Mouse (Mus musculus) intestine, embryonic 14.5 days (tissue): Measurements from ENCODE around the gene Gm853. TPM values are rescaled to one million over a fixed set of nuclear protein-coding genes. Genes with fewer than 3 reads are reported as not detected.
A peak's percentile ranks its signal among the peaks of the same experiment; 100 is the strongest.

ENCODE experiments used
- ATAC-seq: fragments of 200-750 bp; cut with Nextera tagmentation; replicated peaks from 2 replicates; pipeline ENCODE4 v1.8.0; 2017; ENCODE audit warnings: low read depth, moderate number of reproducible peaks, moderate TSS enrichment, moderate library complexity; ENCODE audit not compliant: low FRiP score, low TSS enrichment
- DNase-seq: peaks from one replicate; pipeline ENCODE4 v3.0.0-alpha.2; 2018; ENCODE audit warnings: low spot score
- H3K27ac ChIP-seq: fragments of 300-500 bp; sonication (generic); 2 replicates; pipeline ENCODE4 v1.5.1; 2014; ENCODE audit warnings: low read depth, mild to moderate bottlenecking, control low read depth
- H3K27me3 ChIP-seq: fragments of 300-500 bp; sonication (generic); replicated peaks from 2 replicates; pipeline ENCODE4 v1.6.1; 2014; ENCODE audit warnings: low read length, control low read depth; ENCODE audit not compliant: control insufficient read depth, insufficient read depth
- H3K36me3 ChIP-seq: fragments of 300-500 bp; sonication (generic); 2 replicates; pipeline ENCODE4 v1.6.1; 2014; ENCODE audit warnings: low read length, control low read depth; ENCODE audit not compliant: control insufficient read depth, insufficient read depth
- H3K4me1 ChIP-seq: fragments of 300-500 bp; sonication (generic); replicated peaks from 2 replicates; pipeline ENCODE4 v1.6.1; 2014; ENCODE audit warnings: low read length, control low read depth, mixed read lengths; ENCODE audit not compliant: control insufficient read depth, insufficient read depth
- H3K4me2 ChIP-seq: fragments of 300-500 bp; sonication (generic); 2 replicates; pipeline ENCODE4 v1.6.1; 2014; ENCODE audit warnings: low read length
- H3K4me3 ChIP-seq: fragments of 300-500 bp; sonication (generic); 2 replicates; pipeline ENCODE4 v1.5.1; 2014; ENCODE audit warnings: low read depth, low read length, control low read depth, mixed read lengths
- H3K9ac ChIP-seq: fragments of 300-500 bp; sonication (generic); 2 replicates; pipeline ENCODE4 v1.6.1; 2014; ENCODE audit warnings: mild to moderate bottlenecking, low read length
- H3K9me3 ChIP-seq: fragments of 300-500 bp; sonication (generic); 2 replicates; pipeline ENCODE4 v1.6.1; 2016; ENCODE audit warnings: low read length, control low read depth; ENCODE audit not compliant: control insufficient read depth
- WGBS: fragments of 180-500 bp; shearing (Covaris S2); extraction: QIAGEN DNeasy Blood & Tissue Kit; methylation state at CpG from one replicate; pipeline ENCODE4 v1.1.7; 2014; 5-methylcytosine and 5-hydroxymethylcytosine counted together
- polyA plus RNA-seq: library from polyadenylated mRNA; unstranded; fragments of >200 nt; fragmentation: Nextera tagmentation; extraction: Ambion mirVana; gene quantifications from 2 replicates; pipeline ENCODE4 v1.2.1, GENCODE M21; 2014

The Gm853 gene
- polyA plus RNA-seq = not detected in 2 replicates

- Histone ChIP-seq H3K27ac (no peak within 1 kb of the TSS), H3K9ac (no peak within 1 kb of the TSS), H3K4me3 (no peak within 1 kb of the TSS), H3K27me3 (no peaks in the 10 kb centered on the region), H3K4me1 (no peaks in the 10 kb centered on the region), H3K36me3 (no peaks in the 10 kb centered on the region), H3K4me2 (no peak within 1 kb of the TSS), H3K9me3 (no peaks in the 10 kb centered on the region)
- DNase-seq (no peak), ATAC-seq (no peak)
- 55% methylated on average over 4 of the region's 4 CpGs for WGBS
Measured at GRCm38 (mm10) chr4:130222179-130222578, at the start of gene Gm853. TSS of gene Gm853 (minus strand) at chr4:130222401.

- Histone ChIP-seq H3K9me3 (no peaks in the 10 kb centered on the region), H3K36me3 (no peaks in the 10 kb centered on the region), H3K27ac (no peak overlapping the region), H3K27me3 (peaks cover 19% of the 10 kb centered on the region), H3K9ac (no peak overlapping the region), H3K4me3 (no peak overlapping the region), H3K4me1 (peaks cover 8% of the 10 kb centered on the region; the same call in 1 of the 2 replicates), H3K4me2 (no peak overlapping the region)
- ATAC-seq (no peak), DNase-seq (no peak)
- 81% methylated on average over 6 of the region's 6 CpGs for WGBS
Measured at GRCm38 (mm10) chr4:130270611-130271347, 48.6 kb upstream of the Gm853 start.

GRCm38 (mm10) chr4:130270089-130270488 lies 47.9 kb upstream of the Gm853 start:
- H3K4me3 ChIP-seq = no peak overlapping the region
- H3K9me3 ChIP-seq = no peaks in the 10 kb centered on the region
- peaks cover 8% of the 10 kb centered on the region; the same call in 1 of the 2 replicates for H3K4me1 ChIP-seq
- no peaks in the 10 kb centered on the region for H3K36me3 ChIP-seq
- no peak for DNase-seq
- no peak for ATAC-seq
- H3K4me2 ChIP-seq = no peak overlapping the region
- H3K9ac ChIP-seq = no peak overlapping the region
- no peak overlapping the region for H3K27ac ChIP-seq
- 82% methylated on average over 8 of the region's 8 CpGs for WGBS
- H3K27me3 ChIP-seq = peaks cover 16% of the 10 kb centered on the region; the same call in 1 of the 2 replicates

DNA sequence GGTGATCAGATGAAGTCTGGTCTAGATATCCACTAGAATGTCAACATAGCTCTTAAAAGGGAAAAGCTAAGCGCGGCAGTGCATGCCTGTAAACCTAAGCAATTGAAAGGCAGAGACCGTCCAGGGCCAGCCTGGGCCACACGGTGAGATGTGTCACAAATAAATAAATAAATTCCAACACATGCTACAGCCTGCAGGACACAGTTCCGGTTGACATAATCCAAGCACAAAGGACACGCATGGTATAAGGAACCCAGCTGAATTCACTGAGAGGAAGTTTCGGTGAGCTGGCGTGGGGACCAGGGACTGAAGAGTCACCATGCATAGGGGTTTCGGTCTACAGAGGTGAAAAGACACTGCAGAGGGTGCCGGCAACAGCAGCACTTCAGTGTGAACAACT lies 46.5 kb upstream of the Gm853 start:
- H3K36me3 ChIP-seq = no peaks in the 10 kb centered on the region
- ATAC-seq (no peak), DNase-seq (no peak)
- no peak overlapping the region for H3K4me2 ChIP-seq
- H3K9ac ChIP-seq = no peak overlapping the region
- no peak overlapping the region for H3K4me3 ChIP-seq
- peaks cover 7% of the 10 kb centered on the region; the same call in 1 of the 2 replicates for H3K4me1 ChIP-seq
- H3K9me3 ChIP-seq = no peaks in the 10 kb centered on the region
- no peak overlapping the region for H3K27ac ChIP-seq
- H3K27me3 ChIP-seq = 0 out of 2 replicates have a peak, but pooled peaks cover 6% of the 10 kb centered on the region
- 84% methylated on average over 10 of the region's 10 CpGs for WGBS

- no peaks in the 10 kb centered on the region for H3K36me3 ChIP-seq
- WGBS = 69% methylated on average over 7 of the region's 7 CpGs
- 0 out of 2 replicates have a peak, but pooled peaks cover 5% of the 10 kb centered on the region for H3K4me1 ChIP-seq
- H3K4me3 ChIP-seq = no peak overlapping the region
- H3K9me3 ChIP-seq = no peaks in the 10 kb centered on the region
- ATAC-seq (0 out of 2 replicates have a peak, but pooled peaks have one; percentile 7), DNase-seq (no peak)
- H3K4me2 ChIP-seq = 0 out of 2 replicates have a peak overlapping the region, but pooled peaks have one; percentile 25
- H3K27me3 ChIP-seq = no peaks in the 10 kb centered on the region
- no peak overlapping the region for H3K9ac ChIP-seq
- H3K27ac ChIP-seq = no peak overlapping the region
Measured at GRCm38 (mm10) chr4:130267069-130267468, 44.9 kb upstream of the Gm853 start.

- Histone ChIP-seq H3K27ac (no peak overlapping the region), H3K4me2 (peak overlapping the region; percentile 25), H3K9ac (no peak overlapping the region), H3K4me3 (no peak overlapping the region), H3K9me3 (no peaks in the 10 kb centered on the region), H3K36me3 (no peaks in the 10 kb centered on the region), H3K4me1 (0 out of 2 replicates have a peak, but pooled peaks cover 5% of the 10 kb centered on the region), H3K27me3 (no peaks in the 10 kb centered on the region)
- ATAC-seq (no peak), DNase-seq (no peak)
- 52% methylated on average over 9 of the region's 9 CpGs for WGBS
Measured at GRCm38 (mm10) chr4:130266601-130267000, 44.4 kb upstream of the Gm853 start.

DNA sequence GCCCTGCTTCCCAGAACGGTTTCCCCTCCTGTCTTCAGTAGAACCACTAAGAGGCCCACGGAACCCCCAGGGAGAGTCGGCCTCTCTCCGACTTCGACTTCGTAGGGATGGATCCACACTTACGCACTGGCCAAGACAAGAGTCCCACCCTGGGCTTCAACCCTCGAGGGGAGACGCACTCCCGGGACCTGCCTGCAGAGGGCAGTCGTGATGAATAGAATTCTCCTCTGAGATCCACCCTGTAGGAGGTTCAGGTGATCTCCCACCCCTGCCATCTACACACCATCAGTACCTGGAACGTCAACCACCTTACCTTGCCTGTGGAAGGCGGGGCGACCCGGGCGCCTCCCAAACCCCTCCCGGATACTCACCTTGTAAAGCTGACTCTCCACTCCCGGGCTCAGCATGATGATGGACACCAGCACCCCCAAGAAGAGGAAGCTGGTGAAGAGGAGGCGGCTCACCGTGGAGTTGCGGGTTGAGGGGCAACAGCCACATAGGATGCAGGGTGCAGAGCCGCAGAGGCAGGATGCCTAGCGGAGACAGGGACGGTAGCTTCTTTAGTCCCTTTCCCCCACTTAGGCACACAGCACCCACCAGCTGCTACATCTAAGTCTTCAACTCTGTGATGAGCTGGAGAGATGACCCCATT lies 42.6 kb upstream of the Gm853 start:
- no peak overlapping the region for H3K27ac ChIP-seq
- ATAC-seq (no peak), DNase-seq (peak; percentile 91)
- no peaks in the 10 kb centered on the region for H3K27me3 ChIP-seq
- H3K9ac ChIP-seq = no peak overlapping the region
- 0 out of 2 replicates have a peak, but pooled peaks cover 5% of the 10 kb centered on the region for H3K4me1 ChIP-seq
- H3K4me2 ChIP-seq = no peak overlapping the region
- WGBS = 24% methylated on average over 24 of the region's 24 CpGs
- H3K9me3 ChIP-seq = no peaks in the 10 kb centered on the region
- no peak overlapping the region for H3K4me3 ChIP-seq
- H3K36me3 ChIP-seq = no peaks in the 10 kb centered on the region

GRCm38 (mm10) chr4:130264131-130264530 lies 41.9 kb upstream of the Gm853 start:
- H3K4me1 ChIP-seq = 0 out of 2 replicates have a peak, but pooled peaks cover 5% of the 10 kb centered on the region
- ATAC-seq (no peak), DNase-seq (no peak)
- H3K36me3 ChIP-seq = no peaks in the 10 kb centered on the region
- 42% methylated on average over 11 of the region's 11 CpGs for WGBS
- H3K9me3 ChIP-seq = no peaks in the 10 kb centered on the region
- H3K9ac ChIP-seq = no peak overlapping the region
- no peaks in the 10 kb centered on the region for H3K27me3 ChIP-seq
- H3K27ac ChIP-seq = no peak overlapping the region
- H3K4me2 ChIP-seq = no peak overlapping the region
- no peak overlapping the region for H3K4me3 ChIP-seq
